Mouse (Mus musculus): ENCODE results near the gene H6pd.

The H6pd gene

DNA sequence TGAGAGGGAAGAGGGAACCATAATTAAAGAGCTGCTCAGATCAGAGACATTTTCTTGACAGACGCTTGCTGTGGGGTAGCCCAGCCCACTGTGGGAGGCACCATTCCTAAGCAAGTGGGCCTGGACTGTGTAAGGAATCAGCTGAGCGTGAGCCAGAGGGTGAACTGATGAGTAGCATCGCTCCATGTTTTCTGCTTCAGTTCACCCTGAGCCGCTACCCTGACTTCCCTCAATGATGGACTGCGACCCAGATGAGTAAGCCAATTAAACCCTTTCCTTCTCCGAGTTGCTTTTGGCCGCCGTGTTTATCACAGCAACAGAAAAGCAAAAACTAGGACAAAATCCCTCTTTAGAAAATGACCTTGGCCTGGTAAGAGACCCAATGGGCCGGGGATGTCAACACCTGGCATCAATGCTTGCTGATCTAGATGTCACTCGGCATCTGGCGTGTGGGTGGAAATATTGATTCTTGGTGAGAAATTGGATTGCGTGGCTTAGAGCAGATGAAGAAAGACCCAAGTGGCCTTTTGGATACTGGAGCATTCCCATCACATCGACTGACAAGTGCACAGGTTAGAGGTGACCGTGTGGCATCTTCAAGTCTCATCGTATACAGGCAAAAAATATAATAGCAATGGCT, 11.0 kb upstream of the H6pd start:
- no peak for DNase-seq (ENCODE audit: low spot score in 2 of 2)

DNA sequence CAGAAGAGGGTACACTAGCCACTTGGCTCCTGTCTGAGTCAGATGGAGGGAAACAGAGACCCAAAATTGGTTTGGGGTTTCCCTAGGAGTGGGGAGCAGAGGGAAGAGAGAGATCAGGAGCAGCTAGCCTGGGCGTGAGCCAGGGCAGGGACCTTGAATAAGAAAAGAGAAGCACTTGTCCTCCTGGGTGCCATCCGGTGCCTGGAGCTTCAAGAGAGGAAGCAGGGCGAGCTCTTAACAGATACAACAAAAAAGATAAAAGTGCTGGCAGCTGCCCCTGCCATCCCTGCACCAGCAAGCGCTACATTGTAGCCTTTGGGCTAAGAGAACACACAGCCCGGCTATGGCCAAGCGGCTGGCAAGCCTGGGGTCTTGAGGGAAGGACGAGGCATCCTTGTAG, 6.6 kb upstream of the H6pd start:
- no peak for DNase-seq (ENCODE audit: low spot score in 2 of 2)

DNA sequence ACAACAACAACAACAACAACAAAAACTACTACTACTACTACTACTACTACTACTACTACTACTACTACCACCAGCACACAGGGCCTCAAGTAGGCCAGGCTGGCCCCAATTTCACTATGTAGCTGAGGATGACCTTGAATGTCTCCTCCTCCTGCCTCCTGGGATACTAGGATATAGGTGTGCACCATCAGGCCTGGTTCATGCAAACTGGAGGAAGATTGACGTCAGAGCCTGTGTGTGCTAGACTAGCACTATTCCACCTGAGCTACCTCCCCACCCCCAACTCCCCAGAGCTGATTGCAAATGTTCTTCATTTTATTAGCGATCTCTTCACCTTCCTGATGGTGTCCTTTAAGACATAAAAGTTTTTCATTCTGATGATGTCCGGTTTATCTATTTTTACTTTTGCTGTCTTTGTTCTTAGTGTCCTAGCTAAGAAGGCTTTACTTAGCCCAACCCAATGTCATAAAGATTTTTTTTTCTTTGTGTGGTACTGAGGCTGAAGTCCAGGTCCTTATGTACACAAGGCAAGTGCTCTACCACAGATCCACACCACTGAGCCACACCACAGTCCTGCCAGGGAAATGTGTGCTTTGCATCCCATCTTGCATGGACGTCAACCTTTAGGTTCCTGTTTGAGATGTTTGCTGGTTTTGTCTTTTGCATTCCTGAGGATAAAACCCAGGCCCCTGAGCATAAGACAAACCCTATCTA, 5.7 kb upstream of the H6pd start:
- DNase-seq (ENCODE audit: low spot score in 2 of 2) = no peak

DNA sequence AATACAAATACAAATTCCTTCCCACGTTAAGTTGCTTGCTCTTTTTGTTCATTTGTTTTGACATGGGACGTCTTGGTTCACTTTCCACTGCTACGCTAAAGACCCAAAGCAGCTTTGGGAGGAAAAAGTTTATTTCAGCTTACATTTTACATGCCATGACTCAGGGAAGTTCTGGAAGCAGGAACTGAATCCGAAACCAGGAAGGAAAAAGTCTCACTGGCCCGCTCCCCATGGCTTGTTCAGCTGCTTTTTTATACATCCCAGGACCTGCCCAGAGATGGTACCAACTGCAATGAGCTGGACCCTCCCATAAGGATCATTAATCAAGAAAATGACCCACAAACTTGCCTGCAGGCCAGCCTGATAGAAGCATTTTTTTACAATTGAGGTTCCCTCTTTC, 5.0 kb upstream of the H6pd start:
- no peak for DNase-seq (ENCODE audit: low spot score in 2 of 2)

DNA sequence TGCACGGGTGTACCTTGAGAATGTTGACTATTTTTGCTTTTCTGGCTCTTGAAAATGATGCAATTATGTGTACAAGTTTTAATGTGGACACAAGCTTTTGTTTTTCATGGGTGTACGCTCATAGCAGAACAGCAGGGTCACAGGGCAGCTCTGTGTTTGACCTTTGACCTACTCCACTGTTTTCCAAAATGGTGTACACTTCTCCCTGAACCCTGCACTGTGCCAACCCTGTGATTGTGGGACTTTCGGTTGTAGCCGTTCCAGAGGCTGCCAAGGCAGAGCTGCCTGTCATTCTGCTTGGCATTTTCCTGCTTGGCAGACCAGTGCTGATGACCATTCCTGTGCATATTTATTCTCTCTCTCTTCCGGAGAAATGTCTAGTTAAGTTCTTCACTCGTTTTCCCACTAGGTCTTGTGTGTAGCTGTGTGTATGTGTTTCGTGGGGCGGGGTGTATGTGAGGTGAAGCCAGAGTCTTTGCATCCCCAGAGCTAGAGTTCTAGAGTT, 4.4 kb upstream of the H6pd start:
- no peak for DNase-seq (ENCODE audit: low spot score in 2 of 2)

DNA sequence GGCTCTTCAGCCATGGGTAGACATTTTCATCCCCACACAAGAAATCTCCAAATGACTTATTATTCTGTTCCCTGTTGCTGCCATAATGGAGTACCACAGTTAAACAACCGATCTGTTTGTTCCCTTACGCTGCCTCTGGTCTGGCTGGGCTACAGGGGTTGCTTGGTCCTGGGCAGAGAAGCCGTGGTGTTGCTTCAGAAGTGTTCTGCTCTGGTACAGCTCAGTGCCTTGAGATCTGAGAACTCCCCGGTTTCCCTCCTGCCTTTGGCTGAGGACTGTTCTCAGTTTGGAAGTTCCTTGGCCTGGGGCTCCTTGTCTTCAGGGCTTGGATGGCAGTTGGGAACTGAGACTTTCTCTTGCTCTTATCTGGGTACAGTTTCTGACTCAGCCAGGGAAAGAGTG, 3.5 kb upstream of the H6pd start:
- DNase-seq (ENCODE audit: low spot score in 2 of 2) = no peak

DNA sequence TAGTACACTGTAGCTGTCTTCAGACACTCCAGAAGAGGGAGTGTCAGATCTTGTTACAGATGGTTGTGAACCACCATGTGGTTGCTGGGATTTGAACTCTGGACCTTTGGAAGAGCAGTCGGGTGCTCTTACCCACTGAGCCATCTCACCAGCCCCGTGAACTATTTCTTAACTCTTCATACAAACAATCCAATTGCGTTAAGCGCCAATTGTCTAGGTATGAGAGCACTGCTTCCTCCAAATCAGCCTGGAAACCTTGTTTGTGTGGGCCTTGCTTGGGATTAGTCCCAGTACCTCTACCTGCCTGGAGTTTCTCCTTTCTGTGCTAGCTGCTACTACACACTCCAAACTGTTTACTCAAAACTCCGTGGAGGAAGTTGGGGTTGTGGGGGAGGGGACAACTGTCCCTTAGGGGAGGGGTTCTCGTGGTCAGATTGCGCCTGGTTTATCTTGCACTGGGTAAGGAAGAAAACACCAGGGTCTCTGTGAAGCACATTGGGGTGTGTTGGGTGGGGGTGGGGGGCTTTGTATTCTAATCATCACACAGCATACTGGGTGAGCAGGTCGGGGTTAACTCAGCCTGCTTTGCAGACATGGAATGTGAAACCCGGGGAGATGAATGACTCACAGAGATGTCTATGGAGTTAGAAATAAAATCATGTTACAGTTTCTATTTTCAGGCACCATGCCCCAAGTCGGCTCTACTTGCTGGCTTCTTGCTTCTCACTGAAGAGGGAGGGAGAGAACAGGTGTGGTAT, 2.9 kb upstream of the H6pd start:
- no peak for DNase-seq (ENCODE audit: low spot score in 2 of 2)

DNA sequence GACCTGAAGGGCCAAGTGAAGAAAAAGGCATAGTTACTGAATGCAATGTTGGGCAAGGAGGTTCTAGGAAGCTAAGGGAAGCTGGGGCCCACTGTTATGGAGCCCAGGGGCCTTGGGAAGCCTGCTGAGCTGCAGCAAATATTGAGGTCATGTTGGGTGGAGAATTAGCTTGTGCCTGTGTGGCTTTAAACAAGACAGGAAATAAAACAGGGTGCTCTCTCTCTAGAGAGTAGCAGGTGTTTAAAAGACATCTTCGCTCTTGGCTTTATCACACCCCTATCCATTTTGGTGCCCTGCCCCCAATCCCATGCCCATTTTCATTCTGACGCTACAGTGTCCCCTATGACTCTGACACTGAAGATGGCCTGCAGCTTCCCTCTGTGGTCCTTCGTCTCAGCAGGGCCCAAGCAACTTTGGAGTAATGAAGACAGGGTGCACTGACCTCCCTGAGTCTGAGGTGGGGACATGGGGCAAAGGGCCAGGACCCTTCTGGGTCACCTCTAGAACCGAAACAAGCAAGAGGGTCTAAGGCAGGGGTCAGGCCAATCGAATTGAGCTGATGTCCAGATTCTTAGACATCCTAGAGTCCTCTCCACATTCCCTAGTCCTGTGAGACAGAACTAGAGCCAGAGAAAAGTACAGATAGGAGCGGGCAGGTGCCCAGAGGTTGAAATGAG, 1.4 kb upstream of the H6pd start:
- no peak for DNase-seq (ENCODE audit: low spot score in 2 of 2)

DNA sequence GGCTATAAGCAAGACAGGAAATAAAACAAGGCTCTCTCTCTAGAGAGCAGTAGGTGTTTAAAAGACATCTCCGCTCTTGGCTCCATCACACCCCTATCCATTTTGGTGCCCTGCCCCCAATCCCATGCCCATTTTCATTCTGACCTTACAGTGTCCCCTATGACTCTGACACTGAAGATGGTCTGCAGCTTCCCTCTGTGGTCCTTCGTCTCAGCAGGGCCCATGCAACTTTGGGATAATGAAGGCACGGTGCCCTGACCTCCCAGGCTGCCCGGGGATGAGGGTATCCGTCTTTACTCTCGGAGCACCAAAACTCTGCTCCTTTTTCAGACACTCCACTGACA, 736 bp upstream of the H6pd start:
- DNase-seq (ENCODE audit: low spot score in 2 of 2) = no peak

DNA sequence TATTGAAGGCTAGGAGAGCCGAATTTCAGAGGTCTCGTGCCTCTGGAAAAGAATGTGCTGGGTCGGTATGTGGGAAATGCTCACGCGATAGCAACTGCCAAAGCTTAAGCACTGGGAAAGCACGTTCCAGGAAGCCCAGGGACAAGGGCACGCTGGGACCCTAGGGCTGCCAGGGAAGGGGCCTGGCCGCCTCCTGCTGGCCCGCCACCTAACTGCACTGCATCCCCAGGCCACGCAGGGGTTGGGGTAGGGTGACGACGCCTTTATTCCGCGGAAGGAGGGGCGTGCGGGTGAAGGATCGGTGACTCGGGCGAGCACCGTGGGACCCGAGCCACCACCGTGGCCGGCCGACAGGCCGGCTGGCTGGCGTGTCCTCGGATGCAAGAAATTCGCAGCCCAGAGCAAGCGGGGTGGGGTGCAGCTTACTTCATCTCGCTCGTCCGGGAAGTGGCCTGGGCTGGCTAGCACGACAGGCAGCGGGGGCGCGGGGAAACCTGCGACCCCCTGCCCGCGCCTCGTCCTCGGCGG, 434 bp downstream of the H6pd start:
- peak; percentile 43 to 57 for DNase-seq (ENCODE audit: low spot score in 2 of 2)

DNA sequence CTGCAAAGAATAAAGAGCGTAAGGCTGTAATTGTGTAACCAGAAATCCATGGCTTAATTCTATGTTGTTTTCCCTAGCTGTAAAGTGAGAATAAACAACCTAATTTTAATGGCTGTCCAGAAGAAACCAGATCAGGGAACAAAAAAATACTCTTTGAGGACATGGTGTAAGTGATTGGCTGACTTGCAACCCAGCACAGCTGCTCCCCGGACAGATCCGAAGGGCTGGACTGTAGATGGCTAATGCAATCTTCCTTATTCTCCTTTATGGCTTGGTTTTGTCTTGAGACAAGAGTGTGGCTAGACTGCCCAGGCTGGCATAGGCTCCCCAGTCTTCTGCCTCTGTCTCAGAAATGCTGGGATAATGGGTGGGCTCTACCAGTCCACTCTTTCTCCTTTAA, 1.4 kb downstream of the H6pd start:
- no peak for DNase-seq (ENCODE audit: low spot score in 2 of 2)

DNA sequence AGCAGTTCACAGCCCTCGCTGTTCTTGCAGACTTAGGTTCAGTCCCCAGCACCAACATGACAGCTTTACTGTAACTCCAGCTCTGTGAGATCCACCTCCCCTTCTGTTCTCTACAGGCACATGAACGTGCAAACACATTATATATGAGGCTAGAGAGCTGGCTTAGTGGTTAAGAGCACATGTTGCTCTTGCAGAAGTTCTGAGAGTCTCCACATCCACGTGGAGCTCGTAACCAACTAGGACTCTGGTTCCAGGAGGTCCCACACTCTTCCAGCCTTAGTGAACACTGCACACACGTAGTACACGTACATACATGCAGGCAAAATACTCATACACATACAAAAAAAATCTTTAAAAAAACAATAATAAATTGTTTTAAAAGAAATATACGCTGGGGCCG, 1.8 kb downstream of the H6pd start:
- DNase-seq (ENCODE audit: low spot score in 2 of 2) = no peak

DNA sequence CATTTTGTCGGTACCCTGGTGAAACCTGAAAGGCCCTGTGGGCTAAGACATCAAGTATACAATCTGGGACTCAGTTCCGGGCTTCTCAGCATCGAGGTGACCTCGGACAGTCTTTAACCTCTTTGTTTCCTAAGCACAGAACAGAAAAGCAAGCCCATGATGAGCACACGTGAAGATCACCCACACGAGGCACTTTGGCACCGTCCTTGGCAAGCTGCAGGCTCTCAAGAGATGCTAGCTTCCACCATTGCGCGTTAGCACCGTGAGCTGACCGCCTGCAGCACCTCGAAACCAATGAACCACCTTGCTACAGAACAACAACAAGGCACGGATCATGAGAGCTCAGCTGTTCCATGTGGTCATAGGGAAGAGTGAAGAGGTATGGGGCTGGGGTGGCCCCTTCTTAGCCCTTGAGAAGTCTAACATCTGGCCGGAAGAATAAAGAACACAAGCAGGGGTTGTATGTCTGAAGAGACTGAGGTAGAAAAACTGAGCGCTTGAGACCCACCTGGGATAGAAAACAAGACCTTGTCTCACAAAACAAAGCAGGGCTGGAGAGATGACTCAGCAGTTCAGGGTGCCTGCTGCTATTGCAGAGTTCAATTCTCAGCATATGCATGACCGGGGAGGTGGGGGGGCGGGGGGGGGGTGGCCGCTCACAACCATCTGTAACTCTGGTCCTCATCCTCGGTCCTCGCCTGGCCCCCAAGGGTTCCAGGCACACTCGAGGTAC, 2.5 kb downstream of the H6pd start:
- DNase-seq (ENCODE audit: low spot score in 2 of 2) = no peak

DNA sequence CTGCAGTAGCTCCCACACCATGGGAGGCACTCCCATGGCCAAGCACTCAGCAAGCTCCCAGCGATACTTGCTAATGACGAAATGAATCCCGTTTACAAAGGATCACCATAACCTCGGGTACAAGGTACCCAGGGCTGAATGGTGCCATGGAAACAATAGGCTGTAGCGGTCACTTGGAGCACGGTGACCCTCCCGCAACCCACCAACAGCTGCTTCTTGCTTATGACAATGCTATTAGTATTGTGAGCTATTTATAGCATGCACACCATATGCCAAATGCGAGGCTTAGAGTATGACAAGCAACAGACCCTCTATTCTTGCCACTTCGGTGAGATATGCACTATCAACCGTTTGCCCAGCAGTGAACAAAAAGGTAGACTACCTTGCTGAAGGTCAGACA, 3.6 kb downstream of the H6pd start:
- DNase-seq (ENCODE audit: low spot score in 2 of 2) = no peak

DNA sequence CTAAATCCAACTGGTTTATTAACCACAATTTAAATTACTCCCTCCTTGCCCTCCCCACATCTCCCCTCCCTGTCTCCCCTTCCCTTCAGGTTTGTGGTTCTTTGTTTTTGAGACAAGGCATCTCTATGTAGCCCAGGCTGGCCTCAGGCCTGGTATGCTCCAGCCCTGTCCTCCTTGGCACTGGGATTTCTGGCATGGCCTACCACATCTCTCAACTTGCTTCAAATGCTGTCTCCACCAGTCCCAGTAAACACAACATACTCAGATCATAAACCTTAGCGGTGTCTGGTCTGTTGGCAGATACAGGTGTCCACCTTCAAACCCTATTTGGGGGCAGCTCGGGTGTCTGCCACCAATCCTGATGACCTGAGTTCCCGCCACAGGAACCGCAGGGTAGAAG, 5.2 kb downstream of the H6pd start:
- DNase-seq (ENCODE audit: low spot score in 2 of 2) = no peak

DNA sequence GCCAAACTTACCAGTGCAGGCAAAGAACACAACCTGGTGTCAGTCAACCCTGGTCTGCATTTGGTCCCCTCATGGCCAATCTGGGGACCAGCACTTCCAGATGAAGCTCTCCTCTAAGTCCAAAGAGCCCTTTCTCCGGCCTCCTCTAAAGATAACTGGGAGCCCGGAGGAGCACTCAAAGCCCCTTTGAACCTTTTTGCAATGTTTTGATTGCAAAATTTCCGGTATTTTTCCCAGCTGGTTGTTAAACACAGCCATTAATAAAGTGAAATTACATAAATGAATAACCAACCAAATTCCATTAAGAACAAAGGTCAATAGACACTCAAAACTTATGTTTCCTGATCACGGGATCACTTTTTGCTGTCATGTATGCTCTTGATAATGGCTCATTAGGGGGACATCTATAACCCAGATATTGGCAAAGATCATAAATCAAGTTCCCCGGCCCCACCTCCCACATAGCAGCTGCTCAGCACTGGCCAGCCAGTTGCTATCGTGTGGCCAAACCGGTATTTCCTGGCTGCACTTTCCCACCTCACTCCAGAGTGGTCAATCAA, 5.7 kb downstream of the H6pd start:
- no peak for DNase-seq (ENCODE audit: low spot score in 2 of 2)

DNA sequence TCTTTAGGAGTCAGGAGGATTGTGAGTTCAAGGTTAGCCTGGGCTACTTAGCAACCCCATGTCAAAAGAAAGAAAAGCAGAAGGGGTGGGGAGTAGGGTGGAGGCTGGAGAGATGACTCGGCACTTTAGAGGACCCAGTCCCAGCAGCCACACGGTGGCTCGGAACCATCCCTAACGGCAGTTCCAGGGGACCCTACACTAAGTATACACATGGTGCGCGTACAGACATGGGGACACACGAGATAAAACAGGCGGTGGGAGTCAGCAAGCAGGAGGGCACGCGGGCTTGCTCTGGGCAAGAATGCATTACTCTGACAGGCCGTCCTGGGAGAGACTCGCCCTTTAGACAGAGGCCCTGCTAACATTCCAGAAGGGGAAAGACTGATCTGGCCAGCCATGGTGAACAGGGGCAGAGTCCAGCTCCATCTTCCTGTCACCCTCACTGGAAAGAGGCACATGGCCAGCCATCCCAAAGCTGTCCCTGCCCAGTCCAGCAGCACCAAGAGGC, 6.7 kb downstream of the H6pd start:
- DNase-seq (ENCODE audit: low spot score in 2 of 2) = no peak

DNA sequence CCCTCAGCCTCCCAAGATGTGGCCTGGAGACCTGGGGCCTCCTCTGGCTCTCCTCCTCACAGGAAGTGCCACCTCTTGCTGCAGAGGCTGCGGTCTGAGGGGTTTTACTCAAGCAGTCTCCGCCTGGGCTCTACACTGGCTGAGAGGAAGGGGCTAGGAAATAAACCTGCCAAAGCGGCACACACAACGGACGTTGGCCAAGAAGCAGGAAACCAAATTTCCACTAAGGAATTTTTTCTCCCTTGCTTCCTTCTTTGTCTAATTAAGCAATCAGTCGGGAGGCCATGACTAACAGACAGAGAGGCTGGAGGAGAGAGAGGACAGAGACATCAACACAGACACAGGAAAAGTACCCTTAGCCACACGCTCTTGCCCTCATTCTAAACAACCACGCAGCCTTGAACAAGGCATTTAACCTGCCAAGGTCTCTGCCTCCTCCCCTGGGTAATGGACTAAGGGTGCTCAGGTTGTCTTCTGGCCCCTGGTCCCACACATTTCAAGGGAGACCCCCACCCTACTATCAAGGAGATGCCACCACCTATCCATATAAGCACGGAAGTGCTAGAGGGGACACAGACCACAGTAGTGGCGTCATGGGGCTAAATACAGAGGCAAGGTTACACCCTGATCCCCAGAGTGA, 7.5 kb downstream of the H6pd start:
- DNase-seq (ENCODE audit: low spot score in 2 of 2) = no peak

DNA sequence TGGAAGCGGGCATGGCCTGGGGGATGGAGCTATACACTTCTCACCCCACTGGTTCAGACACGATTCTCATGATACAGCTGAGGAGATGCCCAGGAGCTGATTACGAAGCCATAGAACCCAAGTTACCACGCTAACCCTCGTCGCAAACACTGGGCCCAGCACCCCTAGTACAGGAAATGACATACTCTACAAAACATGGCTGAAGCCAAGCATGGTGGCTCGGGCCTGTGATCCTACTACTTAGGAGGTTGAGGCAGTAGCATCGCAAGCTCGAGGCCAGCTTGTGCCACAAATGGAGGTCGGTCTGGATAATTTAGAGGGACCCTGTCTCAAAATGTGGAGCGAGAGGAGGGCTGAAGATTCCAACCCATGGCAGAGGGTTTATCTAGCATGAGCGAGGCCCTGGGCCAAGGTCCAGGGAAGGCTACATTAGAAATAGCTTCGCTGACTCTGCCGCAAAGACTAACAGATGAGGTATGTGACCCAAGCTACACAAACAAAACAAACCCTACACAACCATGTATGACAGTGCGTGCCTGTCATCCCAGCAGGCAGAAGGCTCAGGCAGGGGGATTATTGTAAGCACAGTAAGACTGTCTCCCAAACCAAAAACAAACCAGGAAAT, 8.8 kb downstream of the H6pd start:
- DNase-seq (ENCODE audit: low spot score in 2 of 2) = no peak

DNA sequence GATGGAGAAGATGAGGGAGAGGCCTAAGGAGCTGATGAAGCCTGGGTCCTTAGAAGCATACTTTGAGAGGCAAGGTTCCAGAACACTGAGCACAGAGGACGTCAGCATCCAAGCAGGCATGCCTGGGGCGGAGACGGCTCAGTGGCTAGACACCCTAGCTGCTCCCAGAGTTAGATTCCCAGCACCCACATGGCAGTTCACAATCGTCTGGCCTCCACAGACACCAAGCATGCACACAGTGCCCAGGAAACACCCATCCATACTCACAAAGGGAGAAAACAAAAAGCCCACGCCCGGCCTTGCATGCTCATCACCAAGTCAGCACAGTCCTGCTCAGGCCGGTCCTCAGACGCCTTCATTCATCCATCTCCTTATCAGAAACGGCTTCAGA, 9.3 kb downstream of the H6pd start:
- no peak for DNase-seq (ENCODE audit: low spot score in 2 of 2)
